Mouse (Mus musculus) CH12.LX (cell line): ENCODE measurements at regions not wholly inside any gene's neighbourhood (a gene's known extent, or its start where the extent isn't known, plus 50 kb on each side); places are given as distances from the start of the nearest gene placed in this dataset.

ENCODE experiments used
- DNase-seq: peaks from one replicate; pipeline ENCODE4 v3.0.0-alpha.2; 2013; ENCODE audit errors: extremely low read depth
- H3K27ac ChIP-seq: 2 replicates; pipeline ENCODE4 v1.5.1; 2012; ENCODE audit warnings: low read depth, mild to moderate bottlenecking, control low read depth, moderate library complexity; ENCODE audit not compliant: insufficient read depth
- H3K27me3 ChIP-seq: replicated peaks from 2 replicates; pipeline ENCODE3; 2012; ENCODE audit warnings: inconsistent platforms
- H3K36me3 ChIP-seq, 2 experiments: replicated peaks in 1 of 2; 2 replicates each; pipeline versions ENCODE3 to v1.6.1; 2012; ENCODE audit warnings: inconsistent platforms in 1 of 2, low read length in 1 of 2, mild to moderate bottlenecking in 1 of 2, mixed read lengths in 1 of 2, moderate library complexity in 1 of 2; ENCODE audit not compliant: control insufficient read depth in 1 of 2, insufficient read depth in 1 of 2
- H3K4me1 ChIP-seq, 2 experiments: 2 replicates each; pipeline ENCODE4 v1.6.1; 2012; ENCODE audit warnings: inconsistent platforms in 1 of 2, moderate library complexity in 1 of 2; ENCODE audit not compliant: insufficient read depth in 2 of 2, control insufficient read depth in 1 of 2
- H3K4me2 ChIP-seq: 2 replicates; pipeline ENCODE4 v1.6.1; 2012; ENCODE audit warnings: low read depth, mild to moderate bottlenecking, control low read depth; ENCODE audit not compliant: poor library complexity, insufficient read depth, severe bottlenecking
- H3K4me3 ChIP-seq, 3 experiments: fragments of 150-350 bp in 1 of 3; sonication (generic) in 1 of 3; replicated peaks in 1 of 3; 2 replicates each; pipeline versions ENCODE3 to v1.5.1; 2011 to 2012; ENCODE audit warnings: low read depth in 2 of 3, low read length in 2 of 3, mild to moderate bottlenecking in 2 of 3, moderate library complexity in 2 of 3, control low read depth in 1 of 3, improper control_type of control experiment in 1 of 3, inconsistent platforms in 1 of 3, mixed read lengths in 1 of 3; ENCODE audit not compliant: poor library complexity in 1 of 3
- H3K79me2 ChIP-seq: replicated peaks from 2 replicates; pipeline ENCODE4 v1.6.1; 2012; ENCODE audit warnings: mild to moderate bottlenecking, moderate library complexity; ENCODE audit not compliant: control insufficient read depth, poor library complexity, insufficient read depth, severe bottlenecking; ENCODE audit errors: extremely low read depth
- H3K9ac ChIP-seq: 2 replicates; pipeline ENCODE4 v1.6.1; 2012; ENCODE audit warnings: low read depth, mild to moderate bottlenecking, control low read depth, moderate library complexity; ENCODE audit not compliant: insufficient read depth
- H3K9me3 ChIP-seq: replicated peaks from 2 replicates; pipeline ENCODE3; 2012; ENCODE audit warnings: low read length, inconsistent platforms, mixed read lengths
- BHLHE40 ChIP-seq: IDR thresholded peaks from 2 replicates; pipeline ENCODE4 v1.6.1; 2011; ENCODE audit warnings: mild to moderate bottlenecking, low read depth, low read length, improper control_type of control experiment
- CHD2 ChIP-seq: IDR thresholded peaks from 2 replicates; pipeline ENCODE4 v1.6.1; 2011; ENCODE audit warnings: low read length, improper control_type of control experiment
- EP300 ChIP-seq: IDR thresholded peaks from 2 replicates; pipeline ENCODE4 v1.6.1; 2011; ENCODE audit warnings: low read length, improper control_type of control experiment
- GABPA ChIP-seq: IDR thresholded peaks from 2 replicates; pipeline ENCODE4 v1.6.1; 2012; ENCODE audit warnings: low read depth, low read length, improper control_type of control experiment, inconsistent platforms; ENCODE audit not compliant: insufficient replicate concordance
- HCFC1 ChIP-seq: IDR thresholded peaks from 2 replicates; pipeline ENCODE4 v1.6.1; 2012; ENCODE audit warnings: low read depth, mild to moderate bottlenecking, inconsistent platforms, low read length, improper control_type of control experiment
- IRF4 ChIP-seq: IDR thresholded peaks from 2 replicates; pipeline ENCODE4 v1.6.1; 2014; ENCODE audit warnings: low read depth, mild to moderate bottlenecking, inconsistent platforms, low read length, improper control_type of control experiment
- JUN ChIP-seq: IDR thresholded peaks from 2 replicates; pipeline ENCODE4 v1.6.1; 2011; ENCODE audit warnings: low read depth, mild to moderate bottlenecking, low read length, improper control_type of control experiment, moderate library complexity; ENCODE audit not compliant: insufficient read depth
- JUND ChIP-seq: conservative IDR thresholded peaks from 2 replicates; pipeline ENCODE4 v1.6.1; 2011; ENCODE audit warnings: low read depth, low read length, improper control_type of control experiment
- KAT2A ChIP-seq: IDR thresholded peaks from 2 replicates; pipeline ENCODE4 v1.6.1; 2012; ENCODE audit warnings: low read length, improper control_type of control experiment, inconsistent platforms; ENCODE audit not compliant: insufficient replicate concordance
- MAFK ChIP-seq: IDR thresholded peaks from 2 replicates; pipeline ENCODE4 v1.6.1; 2011; ENCODE audit warnings: low read length, improper control_type of control experiment; ENCODE audit not compliant: insufficient replicate concordance
- MAX ChIP-seq: IDR thresholded peaks from 2 replicates; pipeline ENCODE4 v1.6.1; 2011; ENCODE audit warnings: low read length, improper control_type of control experiment
- MAZ ChIP-seq: IDR thresholded peaks from 2 replicates; pipeline ENCODE4 v1.6.1; 2012; ENCODE audit warnings: low read depth, mild to moderate bottlenecking, inconsistent platforms, low read length, improper control_type of control experiment, moderate library complexity
- MEF2A ChIP-seq: IDR thresholded peaks from 2 replicates; pipeline ENCODE4 v1.6.1; 2014; ENCODE audit warnings: low read depth, mild to moderate bottlenecking, inconsistent platforms, low read length, improper control_type of control experiment, borderline replicate concordance
- MYC ChIP-seq: IDR thresholded peaks from 2 replicates; pipeline ENCODE4 v1.6.1; 2011; ENCODE audit warnings: low read depth, mild to moderate bottlenecking, improper control_type of control experiment, low read length
- NRF1 ChIP-seq: IDR thresholded peaks from 2 replicates; pipeline ENCODE4 v1.6.1; 2014; ENCODE audit warnings: low read depth, mild to moderate bottlenecking, inconsistent platforms, low read length, improper control_type of control experiment, moderate library complexity
- POLR2AphosphoS2 ChIP-seq: IDR thresholded peaks from 2 replicates; pipeline ENCODE4 v1.6.1; 2011; ENCODE audit warnings: low read depth, low read length, improper control_type of control experiment
- RAD21 ChIP-seq: IDR thresholded peaks from 2 replicates; pipeline ENCODE4 v1.6.1; 2011; ENCODE audit warnings: low read depth, mild to moderate bottlenecking, low read length, improper control_type of control experiment, moderate library complexity
- RCOR1 ChIP-seq: conservative IDR thresholded peaks from 2 replicates; pipeline ENCODE4 v1.6.1; 2012; ENCODE audit warnings: low read depth, mild to moderate bottlenecking, inconsistent platforms, low read length, improper control_type of control experiment
- SMC3 ChIP-seq: IDR thresholded peaks from 2 replicates; pipeline ENCODE4 v1.6.1; 2011; ENCODE audit warnings: low read depth, low read length, improper control_type of control experiment
- USF1 ChIP-seq: IDR thresholded peaks from 2 replicates; pipeline ENCODE4 v1.6.1; 2014; ENCODE audit warnings: low read depth, mild to moderate bottlenecking, inconsistent platforms, low read length, improper control_type of control experiment
- ZC3H11A ChIP-seq: IDR thresholded peaks from 2 replicates; pipeline ENCODE4 v1.6.1; 2012; ENCODE audit warnings: low read depth, mild to moderate bottlenecking, inconsistent platforms, low read length, improper control_type of control experiment
- ZKSCAN1 ChIP-seq: IDR thresholded peaks from 2 replicates; pipeline ENCODE4 v1.6.1; 2012; ENCODE audit warnings: low read depth, inconsistent platforms, low read length, improper control_type of control experiment, borderline replicate concordance
- ZMIZ1 ChIP-seq: IDR thresholded peaks from 2 replicates; pipeline ENCODE4 v1.6.1; 2012; ENCODE audit warnings: low read depth, mild to moderate bottlenecking, inconsistent platforms, low read length, improper control_type of control experiment
- ZNF384 ChIP-seq: IDR thresholded peaks from 2 replicates; pipeline ENCODE4 v1.6.1; 2012; ENCODE audit warnings: low read depth, low read length, improper control_type of control experiment, inconsistent platforms
- dilution Hi-C: fragments of 300-500 bp; cut with MboI; formaldehyde crosslinking; loops from 2 replicates; pipeline ENCODE4 v1.14.3; 2020; ENCODE audit warnings: low sequenced_read_pairs; ENCODE audit not compliant: extremely low pct_unique_long_range_greater_than_20kb, extremely low pct_ligation_motif_present
- in situ Hi-C: fragments of 300-500 bp; cut with MboI; formaldehyde crosslinking; loops from 3 replicates; pipeline ENCODE4 v1.14.3; 2019; ENCODE audit warnings: low sequenced_read_pairs, low pct_ligation_motif_present, low pct_unique_long_range_greater_than_20kb, mixed read lengths

DNA sequence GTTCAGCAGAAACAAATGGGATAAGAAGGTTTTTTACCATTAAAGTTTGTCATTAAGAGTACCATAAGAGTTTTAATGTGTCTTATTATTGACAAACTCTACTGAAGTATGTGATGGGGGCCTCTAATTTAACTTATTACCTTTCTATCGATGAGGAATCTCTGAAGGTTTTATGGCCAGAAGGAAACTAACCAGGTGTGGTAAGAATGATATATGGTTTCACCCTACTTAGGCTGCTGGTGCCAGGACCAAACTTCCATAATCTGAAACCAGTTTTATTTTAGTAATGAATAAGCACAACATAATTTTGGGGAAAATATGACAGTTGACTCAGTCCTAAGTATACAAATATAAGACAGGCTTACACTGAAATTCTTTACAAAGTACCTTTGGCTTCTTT lies 401.1 kb downstream of the Gm11232 start:
- Histone ChIP-seq H3K27me3 (no peaks in the 10 kb centered on the region), H3K4me1 (no peaks in the 10 kb centered on the region), H3K9me3 (peaks cover 14% of the 10 kb centered on the region)
- no peak for TF ChIP-seq JUND
- TF ChIP-seq SMC3 = no peak
- TF ChIP-seq KAT2A = no peak
- TF ChIP-seq NRF1 = no peak
- TF ChIP-seq ZKSCAN1 = no peak
- no peak for TF ChIP-seq EP300
- TF ChIP-seq RAD21 = no peak
- TF ChIP-seq BHLHE40 = no peak
- no peak for TF ChIP-seq MAX
- TF ChIP-seq ZMIZ1 = no peak
- TF ChIP-seq ZC3H11A = no peak
- TF ChIP-seq MAFK = no peak
- TF ChIP-seq MAZ = no peak
- no peak for TF ChIP-seq USF1
- no peak for TF ChIP-seq MEF2A
- TF ChIP-seq, all 38 proteins: peak for 0
- dilution Hi-C loops (no loop called here), in situ Hi-C loops (no loop called here)
- no peaks in the 10 kb centered on the region for H3K79me2 ChIP-seq
- no peak overlapping the region for H3K9ac ChIP-seq
- no peak overlapping the region for H3K4me3 ChIP-seq
- DNase-seq = no peak
- no peaks in the 10 kb centered on the region for H3K36me3 ChIP-seq
- no peak overlapping the region for H3K27ac ChIP-seq
- H3K4me2 ChIP-seq = no peak overlapping the region

- no peaks in the 10 kb centered on the region for H3K79me2 ChIP-seq
- no peak for TF ChIP-seq RAD21
- no peak for TF ChIP-seq ZC3H11A
- TF ChIP-seq, all 38 proteins: peak for 0
- peaks cover 14% of the 10 kb centered on the region for H3K9me3 ChIP-seq
- H3K4me2 ChIP-seq = no peak overlapping the region
- H3K27ac ChIP-seq = no peak overlapping the region
- no peaks in the 10 kb centered on the region for H3K27me3 ChIP-seq
- H3K4me3 ChIP-seq = no peak overlapping the region
- no peak overlapping the region for H3K9ac ChIP-seq
- in situ Hi-C loops (no loop called here), dilution Hi-C loops (no loop called here)
- no peaks in the 10 kb centered on the region for H3K36me3 ChIP-seq
- no peak for DNase-seq
- H3K4me1 ChIP-seq = no peaks in the 10 kb centered on the region
Measured at GRCm38 (mm10) chr4:71356310-71356709, 401.5 kb downstream of the Gm11232 start.

- H3K4me3 ChIP-seq = no peak overlapping the region
- in situ Hi-C loops = no loop called here
- H3K27me3 ChIP-seq = no peaks in the 10 kb centered on the region
- peaks cover 13% of the 10 kb centered on the region for H3K9me3 ChIP-seq
- no peak overlapping the region for H3K9ac ChIP-seq
- no peak overlapping the region for H3K4me2 ChIP-seq
- no peak overlapping the region for H3K27ac ChIP-seq
- TF ChIP-seq ZNF384 (no peak), KAT2A (no peak), MYC (no peak), IRF4 (no peak), CHD2 (no peak), MAZ (no peak), MEF2A (no peak), ZKSCAN1 (no peak), EP300 (no peak), GABPA (no peak), POLR2AphosphoS2 (no peak), RAD21 (no peak), RCOR1 (no peak), HCFC1 (no peak), JUN (no peak)
- no peak for DNase-seq
- no peaks in the 10 kb centered on the region for H3K79me2 ChIP-seq
- H3K4me1 ChIP-seq = no peaks in the 10 kb centered on the region
- dilution Hi-C loops = no loop called here
- no peaks in the 10 kb centered on the region for H3K36me3 ChIP-seq
Measured at GRCm38 (mm10) chr4:71351880-71352279, 405.9 kb downstream of the Gm11232 start.
